Mouse (Mus musculus): Measurements from ENCODE around the gene Ppp1r9b. TPM values are rescaled to one million over a fixed set of nuclear protein-coding genes. Genes with fewer than 3 reads are reported as not detected.
A peak's percentile ranks its signal among the peaks of the same experiment; 100 is the strongest.
"Not testable (repeated sequence)": the region's sequence is repeated elsewhere in the genome, so short reads cannot be mapped to it uniquely, and the experiment has no call there.

Gene Ppp1r9b
- total RNA-seq (2017), result 127 to 216 TPM (median 141 TPM) in 3 replicates

- peak; percentile 72 for ATAC-seq (replicated peaks; ENCODE audit: insufficient number of reproducible peaks, low FRiP score, low TSS enrichment, poor library complexity, severe bottlenecking)
Measured at GRCm38 (mm10) chr11:94990749-94991577, at the start of gene Ppp1r9b. TSS of gene Ppp1r9b (plus strand) at chr11:94991035.

- no peak for ATAC-seq (replicated peaks; ENCODE audit: insufficient number of reproducible peaks, low FRiP score, low TSS enrichment, poor library complexity, severe bottlenecking)
Measured at GRCm38 (mm10) chr11:94941121-94941520, 49.7 kb upstream of the Ppp1r9b start.

GRCm38 (mm10) chr11:94941776-94942175 lies 49.1 kb upstream of the Ppp1r9b start:
- ATAC-seq (replicated peaks; ENCODE audit: insufficient number of reproducible peaks, low FRiP score, low TSS enrichment, poor library complexity, severe bottlenecking), result no peak

GRCm38 (mm10) chr11:94942282-94943023 lies 48.4 kb upstream of the Ppp1r9b start:
- ATAC-seq (replicated peaks; ENCODE audit: insufficient number of reproducible peaks, low FRiP score, low TSS enrichment, poor library complexity, severe bottlenecking), result no peak

- no peak for ATAC-seq (replicated peaks; ENCODE audit: insufficient number of reproducible peaks, low FRiP score, low TSS enrichment, poor library complexity, severe bottlenecking)
Measured at GRCm38 (mm10) chr11:94943054-94943453, 47.8 kb upstream of the Ppp1r9b start.

- ATAC-seq (replicated peaks; ENCODE audit: insufficient number of reproducible peaks, low FRiP score, low TSS enrichment, poor library complexity, severe bottlenecking), result no peak
Measured at GRCm38 (mm10) chr11:94944295-94944694, 46.5 kb upstream of the Ppp1r9b start.

- no peak for ATAC-seq (replicated peaks; ENCODE audit: insufficient number of reproducible peaks, low FRiP score, low TSS enrichment, poor library complexity, severe bottlenecking)
Measured at GRCm38 (mm10) chr11:94945236-94945635, 45.6 kb upstream of the Ppp1r9b start.

GRCm38 (mm10) chr11:94952169-94952568 lies 38.7 kb upstream of the Ppp1r9b start:
- ATAC-seq (replicated peaks; ENCODE audit: insufficient number of reproducible peaks, low FRiP score, low TSS enrichment, poor library complexity, severe bottlenecking), result no peak

GRCm38 (mm10) chr11:94955103-94955502 lies 35.7 kb upstream of the Ppp1r9b start:
- no peak for ATAC-seq (replicated peaks; ENCODE audit: insufficient number of reproducible peaks, low FRiP score, low TSS enrichment, poor library complexity, severe bottlenecking)

- ATAC-seq (replicated peaks; ENCODE audit: insufficient number of reproducible peaks, low FRiP score, low TSS enrichment, poor library complexity, severe bottlenecking), result no peak
Measured at GRCm38 (mm10) chr11:94957693-94958064, 33.2 kb upstream of the Ppp1r9b start.

- no peak for ATAC-seq (replicated peaks; ENCODE audit: insufficient number of reproducible peaks, low FRiP score, low TSS enrichment, poor library complexity, severe bottlenecking)
Measured at GRCm38 (mm10) chr11:94958065-94958858, 32.6 kb upstream of the Ppp1r9b start.

GRCm38 (mm10) chr11:94962534-94963101 lies 28.2 kb upstream of the Ppp1r9b start:
- no peak for ATAC-seq (replicated peaks; ENCODE audit: insufficient number of reproducible peaks, low FRiP score, low TSS enrichment, poor library complexity, severe bottlenecking)

GRCm38 (mm10) chr11:94967419-94967818 lies 23.4 kb upstream of the Ppp1r9b start, which contains the start of gene Hils1:
TSS of gene Hils1 (plus strand) at chr11:94967593.
- ATAC-seq (replicated peaks; ENCODE audit: insufficient number of reproducible peaks, low FRiP score, low TSS enrichment, poor library complexity, severe bottlenecking), result no peak

- no peak for ATAC-seq (replicated peaks; ENCODE audit: insufficient number of reproducible peaks, low FRiP score, low TSS enrichment, poor library complexity, severe bottlenecking)
Measured at GRCm38 (mm10) chr11:94968187-94968586, 22.6 kb upstream of the Ppp1r9b start.

- not testable (repeated sequence) for ATAC-seq (replicated peaks; ENCODE audit: insufficient number of reproducible peaks, low FRiP score, low TSS enrichment, poor library complexity, severe bottlenecking)
Measured at GRCm38 (mm10) chr11:94969709-94970108, 21.1 kb upstream of the Ppp1r9b start.

GRCm38 (mm10) chr11:94970210-94970943 lies 20.5 kb upstream of the Ppp1r9b start:
- ATAC-seq (replicated peaks; ENCODE audit: insufficient number of reproducible peaks, low FRiP score, low TSS enrichment, poor library complexity, severe bottlenecking), result no peak

GRCm38 (mm10) chr11:94971895-94972615 lies 18.8 kb upstream of the Ppp1r9b start:
- no peak for ATAC-seq (replicated peaks; ENCODE audit: insufficient number of reproducible peaks, low FRiP score, low TSS enrichment, poor library complexity, severe bottlenecking)

GRCm38 (mm10) chr11:94972887-94973286 lies 17.9 kb upstream of the Ppp1r9b start:
- ATAC-seq (replicated peaks; ENCODE audit: insufficient number of reproducible peaks, low FRiP score, low TSS enrichment, poor library complexity, severe bottlenecking), result no peak

All from monocyte, adult 5-6 weeks (primary cell).